Mouse (Mus musculus) cerebellum, postnatal 4 days (tissue): Measurements from ENCODE around the gene Bahd1.

Experiments used
- DNase-seq, 2 experiments: peaks; one replicate each; pipeline ENCODE4 v3.0.0; 2022; ENCODE audit warnings: low spot score in 2 of 2, mixed read lengths in 1 of 2

Bahd1 gene

DNA sequence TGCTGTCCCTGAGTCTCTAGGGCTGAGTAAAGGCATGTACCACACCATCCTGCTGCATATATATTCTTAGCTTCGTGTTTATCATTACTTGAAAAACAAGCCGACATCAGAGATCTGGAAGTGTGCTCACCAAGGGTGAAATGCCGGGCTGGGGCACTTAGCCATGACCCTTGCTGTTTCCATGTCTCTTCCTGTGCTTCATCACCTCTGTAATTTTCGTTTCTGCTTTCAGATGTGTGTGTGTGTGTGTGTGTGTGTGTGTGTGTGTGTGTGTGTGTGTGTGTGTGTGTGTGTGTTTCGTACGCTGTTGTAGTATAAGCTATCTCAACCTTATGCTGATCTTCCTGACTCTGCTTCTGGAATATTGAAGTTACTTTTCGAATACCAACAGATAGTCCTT, 41.2 kb downstream of the Bahd1 start:
- DNase-seq, result no peak

- DNase-seq, result no peak
Measured at GRCm38 (mm10) chr2:118943232-118943631, 43.1 kb downstream of the Bahd1 start.

- DNase-seq, result no peak
Measured at GRCm38 (mm10) chr2:118948818-118949217, 48.6 kb downstream of the Bahd1 start.

- no peak for DNase-seq
Measured at GRCm38 (mm10) chr2:118949699-118950098, 49.5 kb downstream of the Bahd1 start.

- no peak for DNase-seq
Measured at GRCm38 (mm10) chr2:118956497-118956896, 56.3 kb downstream of the Bahd1 start.

DNA sequence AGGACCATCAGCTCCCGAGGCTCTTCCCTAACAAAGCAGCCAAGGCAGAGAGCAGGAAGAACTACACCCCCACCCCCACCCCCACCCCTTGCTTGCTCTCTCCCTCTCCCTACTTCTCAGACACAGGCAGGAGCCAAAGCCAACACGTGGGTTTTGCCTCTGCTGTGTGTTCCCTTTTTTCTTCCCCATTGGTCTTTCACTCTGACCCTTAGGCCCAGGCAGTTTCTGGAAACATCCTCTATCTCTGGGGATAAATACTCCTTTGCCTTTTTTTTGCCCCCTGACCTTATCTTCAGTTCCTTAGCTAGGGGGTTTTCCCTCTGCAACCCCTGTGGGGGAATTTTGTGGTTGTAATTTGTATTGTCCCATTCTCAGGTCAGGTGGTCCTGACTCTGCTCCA, 59.5 kb downstream of the Bahd1 start:
- no peak for DNase-seq

- no peak for DNase-seq
Measured at GRCm38 (mm10) chr2:118960413-118960812, 60.2 kb downstream of the Bahd1 start.

GRCm38 (mm10) chr2:118961546-118961945, 61.4 kb downstream of the Bahd1 start:
- DNase-seq, result no peak

GRCm38 (mm10) chr2:118963007-118963675, 63.0 kb downstream of the Bahd1 start:
- DNase-seq, result no peak

- no peak for DNase-seq
Measured at GRCm38 (mm10) chr2:118963676-118964012, 63.5 kb downstream of the Bahd1 start.

DNA sequence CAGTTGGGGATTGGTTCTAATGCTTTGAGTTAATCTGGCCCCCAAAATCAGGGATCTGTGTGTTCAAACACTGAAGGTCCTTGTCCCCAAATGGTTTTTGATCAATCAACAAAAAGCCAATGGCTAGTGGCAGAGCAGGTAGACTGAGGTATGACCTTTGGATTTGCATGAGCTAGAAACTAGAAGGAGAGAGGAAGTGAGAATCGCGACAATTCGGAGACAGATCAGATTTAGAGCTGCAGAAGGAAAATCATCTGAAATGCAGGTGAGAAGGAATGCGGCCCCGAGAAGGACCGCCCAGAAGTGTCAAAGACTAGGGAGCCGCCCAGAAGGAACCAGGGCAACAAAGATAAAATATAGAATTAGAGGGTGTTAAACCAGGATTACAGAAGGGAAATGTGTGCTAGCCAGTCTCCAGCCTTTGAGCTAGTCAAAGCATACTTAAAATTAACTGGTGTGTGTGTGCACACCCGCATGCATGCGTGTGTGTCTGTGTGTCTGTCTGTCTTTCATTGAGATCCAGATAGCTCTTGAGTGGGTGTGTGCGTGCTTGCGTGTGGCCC, 69.5 kb downstream of the Bahd1 start:
- no peak for DNase-seq

DNA sequence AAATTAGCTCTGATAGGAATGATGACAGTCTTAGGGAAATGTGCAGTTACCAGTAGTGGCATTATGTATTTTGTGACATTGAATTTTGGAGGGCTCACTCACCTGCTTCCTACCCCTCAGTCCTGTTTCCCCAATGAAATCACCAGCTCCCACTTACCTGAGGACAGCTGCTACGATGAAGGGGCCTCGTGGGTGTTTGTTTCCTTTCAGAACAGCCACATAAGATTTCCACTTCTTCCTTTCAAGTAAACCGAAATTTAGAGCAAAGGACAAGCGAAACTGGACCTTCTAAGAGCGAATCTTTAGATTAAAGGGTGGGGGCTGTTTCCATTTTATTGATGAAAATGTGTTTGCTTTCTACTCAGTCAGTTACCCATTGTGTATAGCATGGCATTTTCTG, 71.9 kb downstream of the Bahd1 start:
- DNase-seq, result no peak

GRCm38 (mm10) chr2:118972687-118973376, 72.7 kb downstream of the Bahd1 start:
- DNase-seq, result peak; percentile 91 to 95
